Mouse (Mus musculus) C2C12 (cell line): Measurements from ENCODE around the gene Tmem41b. TPM values are rescaled to one million over a fixed set of nuclear protein-coding genes. Genes with fewer than 3 reads are reported as not detected.

Experiments used
- H3K27me3 ChIP-seq: one replicate; pipeline ENCODE4 v1.6.1; 2011; ENCODE audit not compliant: control insufficient read depth, insufficient read depth, insufficient read length
- H3K36me3 ChIP-seq: one replicate; pipeline ENCODE4 v1.6.1; 2011; ENCODE audit not compliant: control insufficient read depth, insufficient read depth
- H3K4me3 ChIP-seq: one replicate; pipeline ENCODE4 v1.5.1; 2011; ENCODE audit warnings: mild to moderate bottlenecking, control low read depth; ENCODE audit not compliant: poor library complexity, insufficient read depth, severe bottlenecking
- H3K79me2 ChIP-seq: one replicate; pipeline ENCODE4 v1.6.1; 2011; ENCODE audit not compliant: control insufficient read depth, insufficient read depth
- H3K79me3 ChIP-seq: one replicate; pipeline ENCODE4 v1.6.1; 2011; ENCODE audit warnings: low read depth, control low read depth
- H3ac ChIP-seq: one replicate; pipeline ENCODE3; 2011; ENCODE audit warnings: low read depth; ENCODE audit not compliant: control insufficient read depth, insufficient read length
- CEBPB ChIP-seq: IDR thresholded peaks from one replicate; pipeline ENCODE4 v1.6.1; 2011; ENCODE audit warnings: low read depth, mild to moderate bottlenecking, control low read depth, moderate library complexity
- CTCF ChIP-seq: IDR thresholded peaks from one replicate; pipeline ENCODE4 v1.5.1; 2011; ENCODE audit not compliant: control insufficient read depth, insufficient read depth, insufficient read length
- FOSL1 ChIP-seq: IDR thresholded peaks from one replicate; pipeline ENCODE4 v1.8.0; 2011; ENCODE audit warnings: mild to moderate bottlenecking, low read length; ENCODE audit not compliant: poor library complexity, insufficient read depth, severe bottlenecking
- MAX ChIP-seq: IDR thresholded peaks from one replicate; pipeline ENCODE4 v1.6.1; 2011; ENCODE audit warnings: mild to moderate bottlenecking, control low read depth
- MYOD1 ChIP-seq: IDR thresholded peaks from one replicate; pipeline ENCODE4 v1.6.1; 2011; ENCODE audit warnings: low read depth; ENCODE audit not compliant: control insufficient read depth, insufficient read length
- MYOG ChIP-seq: IDR thresholded peaks from one replicate; pipeline ENCODE4 v1.6.1; 2011; ENCODE audit not compliant: control insufficient read depth, insufficient read length; ENCODE audit errors: extremely low read depth
- USF1 ChIP-seq: IDR thresholded peaks from one replicate; pipeline ENCODE4 v1.6.1; 2011; ENCODE audit warnings: low read depth, mild to moderate bottlenecking, control low read depth, moderate library complexity
- polyA plus RNA-seq: library from polyadenylated mRNA; unstranded; fragments of >200 nt; fragmentation: generic; extraction: Trizol; gene quantifications from one replicate; pipeline ENCODE4 v1.2.1, GENCODE M21; 2012; ENCODE audit warnings: missing spikeins

Tmem41b gene
- polyA plus RNA-seq, 1 experiment, result 40.5 TPM

DNA sequence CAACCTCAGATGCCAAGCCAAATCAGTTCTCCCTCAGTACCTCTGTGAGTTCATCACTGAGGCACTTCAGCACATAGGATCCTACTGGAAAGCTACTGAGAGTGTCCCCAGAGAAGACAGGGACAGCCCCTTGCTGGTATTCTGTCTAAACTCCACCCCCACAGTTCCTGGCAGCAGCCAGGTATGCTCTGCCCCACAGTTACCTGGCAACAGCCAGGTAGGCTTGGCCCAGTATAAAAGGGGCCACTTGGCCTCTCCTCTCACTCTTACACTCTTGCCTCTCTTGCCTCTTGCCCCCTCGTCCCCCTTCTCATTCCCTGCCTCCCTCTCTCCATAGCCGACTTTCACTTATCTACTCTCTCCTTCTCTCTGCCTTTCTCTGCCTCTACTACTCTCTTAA lies 61.8 kb downstream of the Tmem41b start:
- TF ChIP-seq MYOD1 (no peak), CEBPB (no peak), FOSL1 (no peak), MYOG (no peak), USF1 (no peak), CTCF (no peak), MAX (no peak)
- H3K4me3 ChIP-seq, result no peak overlapping the region
- no peaks in the 10 kb centered on the region for H3K79me2 ChIP-seq
- peaks cover 20% of the 10 kb centered on the region for H3K36me3 ChIP-seq
- H3K79me3 ChIP-seq, result no peaks in the 10 kb centered on the region
- H3K27me3 ChIP-seq, result no peaks in the 10 kb centered on the region
- H3ac ChIP-seq, result no peak overlapping the region

- no peak overlapping the region for H3K4me3 ChIP-seq
- no peak for TF ChIP-seq FOSL1
- no peak for TF ChIP-seq CTCF
- TF ChIP-seq MAX, result no peak
- TF ChIP-seq CEBPB, result no peak
- TF ChIP-seq MYOG, result no peak
- TF ChIP-seq USF1, result no peak
- TF ChIP-seq MYOD1, result no peak
- H3K79me2 ChIP-seq, result no peaks in the 10 kb centered on the region
- no peaks in the 10 kb centered on the region for H3K27me3 ChIP-seq
- no peak overlapping the region for H3ac ChIP-seq
- peaks cover 18% of the 10 kb centered on the region for H3K36me3 ChIP-seq
- no peaks in the 10 kb centered on the region for H3K79me3 ChIP-seq
These were observed 63.8 kb downstream of the Tmem41b start for GRCm38 (mm10) chr7:109922889-109923288.

Other genes with a start within 250 kb of the Tmem41b start
- 39.0 TPM for gene Tmem9b, start 234.1 kb downstream of the Tmem41b start, polyA plus RNA-seq
- gene Nrip3, start 204.9 kb downstream of the Tmem41b start, polyA plus RNA-seq, result not detected
- gene Scube2, start 121.2 kb downstream of the Tmem41b start, polyA plus RNA-seq, result 0.06 TPM
- gene Dennd5a, start 26.5 kb downstream of the Tmem41b start, polyA plus RNA-seq, result 46.2 TPM
- gene Ipo7, start 31.3 kb upstream of the Tmem41b start, polyA plus RNA-seq, result 29.1 TPM
- gene Zfp143, start 74.3 kb upstream of the Tmem41b start, polyA plus RNA-seq, result 7.5 TPM
- gene Wee1, start 135.1 kb upstream of the Tmem41b start, polyA plus RNA-seq, result 15.8 TPM
- 16.0 TPM for gene Swap70, start 234.8 kb upstream of the Tmem41b start, polyA plus RNA-seq